Mouse (Mus musculus) myocyte (in vitro differentiated cells): ENCODE results near the gene Flnc. TPM values are rescaled to one million over a fixed set of nuclear protein-coding genes. Genes with fewer than 3 reads are reported as not detected.

Experiments
- H3K27me3 ChIP-seq: one replicate; pipeline ENCODE4 v1.6.1; 2011; ENCODE audit not compliant: control insufficient read depth, insufficient read depth, insufficient read length
- H3K36me3 ChIP-seq: one replicate; pipeline ENCODE4 v1.6.1; 2011; ENCODE audit not compliant: control insufficient read depth, insufficient read depth
- H3K4me2 ChIP-seq: one replicate; pipeline ENCODE4 v1.6.1; 2011; ENCODE audit warnings: low read depth, control low read depth
- H3K4me3 ChIP-seq: one replicate; pipeline ENCODE4 v1.5.1; 2011; ENCODE audit warnings: mild to moderate bottlenecking, control low read depth, moderate library complexity
- H3K79me2 ChIP-seq: one replicate; pipeline ENCODE4 v1.6.1; 2011; ENCODE audit not compliant: control insufficient read depth, insufficient read depth
- H3ac ChIP-seq: one replicate; pipeline ENCODE4 v1.6.1; 2011; ENCODE audit not compliant: control insufficient read depth, insufficient read length
- CEBPB ChIP-seq: IDR thresholded peaks from 2 replicates; pipeline ENCODE4 v1.6.1; 2011; ENCODE audit warnings: mild to moderate bottlenecking, moderate library complexity; ENCODE audit not compliant: poor library complexity, insufficient read depth, severe bottlenecking
- E2F4 ChIP-seq: IDR thresholded peaks from one replicate; pipeline ENCODE4 v1.6.1; 2011; ENCODE audit warnings: mild to moderate bottlenecking, control low read depth, moderate library complexity; ENCODE audit not compliant: insufficient read depth
- MAX ChIP-seq: IDR thresholded peaks from one replicate; pipeline ENCODE4 v1.6.1; 2011; ENCODE audit warnings: low read depth, mild to moderate bottlenecking, control low read depth
- MYOD1 ChIP-seq, 3 experiments: IDR thresholded peaks; one replicate each; pipeline ENCODE4 v1.6.1; 2011; ENCODE audit warnings: control low read depth in 2 of 3, low read depth in 2 of 3, mild to moderate bottlenecking in 2 of 3, moderate library complexity in 1 of 3; ENCODE audit not compliant: insufficient read length in 2 of 3, control insufficient read depth in 1 of 3
- MYOG ChIP-seq, 3 experiments: IDR thresholded peaks; one replicate each; pipeline ENCODE4 v1.6.1; 2011; ENCODE audit warnings: control low read depth in 2 of 3, low read depth in 2 of 3, mild to moderate bottlenecking in 2 of 3; ENCODE audit not compliant: insufficient read length in 2 of 3, control insufficient read depth in 1 of 3, insufficient read depth in 1 of 3
- POLR2A ChIP-seq: IDR thresholded peaks from one replicate; pipeline ENCODE4 v1.6.1; 2011; ENCODE audit warnings: low read depth, mild to moderate bottlenecking, control low read depth, moderate library complexity; ENCODE audit not compliant: insufficient read length
- POLR2AphosphoS2 ChIP-seq: IDR thresholded peaks from one replicate; pipeline ENCODE4 v1.6.1; 2011; ENCODE audit warnings: low read depth, control low read depth; ENCODE audit not compliant: insufficient read length
- REST ChIP-seq: IDR thresholded peaks from one replicate; pipeline ENCODE4 v1.6.1; 2011; ENCODE audit warnings: mild to moderate bottlenecking, control low read depth, moderate library complexity; ENCODE audit not compliant: insufficient read depth, insufficient read length
- SRF ChIP-seq: IDR thresholded peaks from one replicate; pipeline ENCODE4 v1.6.1; 2011; ENCODE audit warnings: low read depth; ENCODE audit not compliant: control insufficient read depth, insufficient read length
- TCF12 ChIP-seq: IDR thresholded peaks from one replicate; pipeline ENCODE4 v1.6.1; 2011; ENCODE audit warnings: mild to moderate bottlenecking, control low read depth; ENCODE audit not compliant: poor library complexity, insufficient read depth, severe bottlenecking
- TCF3 ChIP-seq: IDR thresholded peaks from one replicate; pipeline ENCODE4 v1.6.1; 2011; ENCODE audit warnings: low read depth, control low read depth; ENCODE audit not compliant: insufficient read length
- USF1 ChIP-seq: IDR thresholded peaks from one replicate; pipeline ENCODE4 v1.6.1; 2011; ENCODE audit warnings: low read depth, mild to moderate bottlenecking, control low read depth, moderate library complexity
- polyA plus RNA-seq: library from polyadenylated mRNA; unstranded; fragments of >200 nt; fragmentation: generic; extraction: Trizol; gene quantifications from one replicate; pipeline ENCODE4 v1.2.1, GENCODE M21; 2012; ENCODE audit warnings: missing spikeins

Gene Flnc
- polyA plus RNA-seq, 1 experiment = 268 TPM

DNA sequence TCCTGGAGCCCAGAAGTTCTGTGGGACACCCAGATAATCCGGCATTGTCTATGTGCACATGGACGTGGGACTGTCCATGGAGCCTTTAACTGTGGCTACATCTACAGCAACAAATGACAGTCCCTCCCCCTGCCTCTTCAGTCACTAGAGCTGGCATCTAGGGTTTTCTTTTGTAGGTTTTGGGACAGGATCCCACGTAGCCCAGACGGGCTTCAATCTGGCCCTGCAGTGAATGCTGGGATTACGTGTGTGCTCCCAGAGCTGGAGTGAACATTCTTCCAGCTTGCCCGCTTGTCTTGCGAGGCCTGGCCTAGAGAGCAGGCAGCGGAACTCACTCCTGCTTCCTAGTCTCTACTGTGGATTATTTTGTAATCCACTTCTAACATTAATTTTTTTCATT is 7.9 kb upstream of the Flnc start:
- Histone ChIP-seq H3K36me3 (no peaks in the 10 kb centered on the region), H3K4me3 (no peak overlapping the region), H3K4me2 (no peak overlapping the region), H3ac (no peak overlapping the region), H3K27me3 (no peaks in the 10 kb centered on the region), H3K79me2 (no peaks in the 10 kb centered on the region)
- no peak for TF ChIP-seq USF1
- TF ChIP-seq REST = no peak
- TF ChIP-seq POLR2A = no peak
- TF ChIP-seq MYOG (IDR thresholded peaks at IDR 0.05; ENCODE audit: control insufficient read depth in 1 of 3, insufficient read depth in 1 of 3, insufficient read length in 2 of 3, low read depth in 2 of 3) = no peak
- TF ChIP-seq CEBPB = no peak
- TF ChIP-seq TCF3 = no peak
- TF ChIP-seq E2F4 = no peak
- no peak for TF ChIP-seq TCF12
- TF ChIP-seq MAX = no peak
- no peak for TF ChIP-seq POLR2AphosphoS2
- no peak for TF ChIP-seq MYOD1 (IDR thresholded peaks at IDR 0.05; ENCODE audit: control insufficient read depth in 1 of 3, insufficient read length in 2 of 3, low read depth in 2 of 3)
- TF ChIP-seq SRF = no peak

GRCm38 (mm10) chr6:29426331-29426730 is 6.7 kb upstream of the Flnc start:
- no peak for TF ChIP-seq POLR2AphosphoS2
- no peak for TF ChIP-seq SRF
- no peak for TF ChIP-seq TCF3
- TF ChIP-seq CEBPB = no peak
- TF ChIP-seq MAX = no peak
- no peak for TF ChIP-seq USF1
- no peak for TF ChIP-seq REST
- TF ChIP-seq E2F4 = no peak
- no peak for TF ChIP-seq TCF12
- TF ChIP-seq MYOG (IDR thresholded peaks at IDR 0.05; ENCODE audit: control insufficient read depth in 1 of 3, insufficient read depth in 1 of 3, insufficient read length in 2 of 3, low read depth in 2 of 3) = no peak
- TF ChIP-seq MYOD1 (IDR thresholded peaks at IDR 0.05; ENCODE audit: control insufficient read depth in 1 of 3, insufficient read length in 2 of 3, low read depth in 2 of 3) = no peak
- no peak for TF ChIP-seq POLR2A
- Histone ChIP-seq H3K79me2 (no peaks in the 10 kb centered on the region), H3K4me2 (no peak overlapping the region), H3K36me3 (no peaks in the 10 kb centered on the region), H3K4me3 (no peak overlapping the region), H3ac (no peak overlapping the region), H3K27me3 (no peaks in the 10 kb centered on the region)

GRCm38 (mm10) chr6:29428171-29428570 is 4.9 kb upstream of the Flnc start:
- no peaks in the 10 kb centered on the region for H3K36me3 ChIP-seq
- H3K4me3 ChIP-seq = no peak overlapping the region
- no peak for TF ChIP-seq TCF12
- no peak for TF ChIP-seq E2F4
- TF ChIP-seq MAX = no peak
- TF ChIP-seq SRF = no peak
- TF ChIP-seq CEBPB = no peak
- no peak for TF ChIP-seq USF1
- TF ChIP-seq TCF3 = no peak
- no peak for TF ChIP-seq MYOD1 (IDR thresholded peaks at IDR 0.05; ENCODE audit: control insufficient read depth in 1 of 3, insufficient read length in 2 of 3, low read depth in 2 of 3)
- TF ChIP-seq POLR2A = no peak
- H3K79me2 ChIP-seq = peaks cover under 1% of the 10 kb centered on the region
- H3ac ChIP-seq = no peak overlapping the region
- H3K27me3 ChIP-seq = no peaks in the 10 kb centered on the region
- H3K4me2 ChIP-seq = no peak overlapping the region

GRCm38 (mm10) chr6:29430681-29431420 is 2.2 kb upstream of the Flnc start:
- H3K27me3 ChIP-seq = no peaks in the 10 kb centered on the region
- H3K4me2 ChIP-seq = peak overlapping the region; percentile 86
- no peaks in the 10 kb centered on the region for H3K36me3 ChIP-seq
- TF ChIP-seq CEBPB = peak; percentile 87; the same call in 1 of the 2 replicates
- no peak for TF ChIP-seq USF1
- peak; percentile 7 for TF ChIP-seq E2F4
- TF ChIP-seq MYOD1 (IDR thresholded peaks at IDR 0.05; ENCODE audit: control insufficient read depth in 1 of 3, insufficient read length in 2 of 3, low read depth in 2 of 3) = peak in 1 of 3 experiments; percentile 25
- TF ChIP-seq TCF3 = no peak
- TF ChIP-seq MYOG (IDR thresholded peaks at IDR 0.05; ENCODE audit: control insufficient read depth in 1 of 3, insufficient read depth in 1 of 3, insufficient read length in 2 of 3, low read depth in 2 of 3) = peak; percentile 16 to 78 (median 36)
- TF ChIP-seq POLR2AphosphoS2 = peak; percentile 59
- H3K79me2 ChIP-seq = peaks cover 25% of the 10 kb centered on the region
- H3K4me3 ChIP-seq = peak overlapping the region; percentile 100
- H3ac ChIP-seq = no peak overlapping the region

DNA sequence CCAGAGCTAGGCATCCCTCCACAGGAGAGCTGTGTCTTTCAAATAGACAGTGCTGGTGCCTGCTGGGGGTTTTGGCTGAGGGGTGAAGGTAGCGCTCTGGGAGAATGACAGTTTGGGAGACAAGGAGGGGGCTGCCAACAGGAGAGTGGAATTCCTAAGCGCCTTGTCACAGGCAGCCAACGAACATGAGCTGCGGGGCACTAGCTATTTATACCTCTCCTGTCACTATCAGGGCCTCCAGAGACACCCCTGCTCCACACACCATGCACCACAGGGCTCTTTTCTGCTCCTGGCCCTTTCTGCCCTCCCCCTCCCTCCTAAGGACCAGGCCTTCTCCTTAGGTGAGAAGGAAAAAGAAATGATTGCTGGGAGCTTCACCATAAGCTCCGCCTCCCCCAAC is 1.6 kb upstream of the Flnc start:
- Histone ChIP-seq H3ac (no peak overlapping the region), H3K36me3 (no peaks in the 10 kb centered on the region), H3K4me3 (peak overlapping the region; percentile 100), H3K27me3 (no peaks in the 10 kb centered on the region), H3K79me2 (peaks cover 27% of the 10 kb centered on the region), H3K4me2 (peak overlapping the region; percentile 86)
- TF ChIP-seq USF1 (no peak), POLR2A (peak; percentile 19)
